Mouse (Mus musculus) embryonic facial prominence, embryonic 15.5 days (tissue): ENCODE data around the gene Stx2. TPM values are rescaled to one million over a fixed set of nuclear protein-coding genes. Genes with fewer than 3 reads are reported as not detected.

Experiments
- ATAC-seq: fragments of 200-750 bp; cut with Nextera tagmentation; 2 replicates; pipeline ENCODE4 v1.8.0; 2017; ENCODE audit warnings: low read depth, moderate TSS enrichment; ENCODE audit not compliant: insufficient number of reproducible peaks, low FRiP score, low TSS enrichment
- H3K27ac ChIP-seq: fragments of 300-500 bp; sonication (generic); replicated peaks from 2 replicates; pipeline ENCODE4 v1.5.1; 2015; ENCODE audit warnings: mild to moderate bottlenecking, inconsistent platforms
- H3K27me3 ChIP-seq: fragments of 300-500 bp; sonication (generic); 2 replicates; pipeline ENCODE4 v1.6.1; 2015; ENCODE audit warnings: inconsistent platforms
- H3K36me3 ChIP-seq: fragments of 300-500 bp; sonication (generic); 2 replicates; pipeline ENCODE4 v1.6.1; 2015; ENCODE audit warnings: mild to moderate bottlenecking, inconsistent platforms
- H3K4me1 ChIP-seq: fragments of 300-500 bp; sonication (generic); 2 replicates; pipeline ENCODE4 v1.6.1; 2015; ENCODE audit warnings: inconsistent platforms
- H3K4me2 ChIP-seq: fragments of 300-500 bp; sonication (generic); replicated peaks from 2 replicates; pipeline ENCODE4 v1.6.1; 2015; ENCODE audit warnings: mild to moderate bottlenecking, inconsistent platforms
- H3K4me3 ChIP-seq: fragments of 300-500 bp; sonication (generic); replicated peaks from 2 replicates; pipeline ENCODE4 v1.5.1; 2015; ENCODE audit warnings: mild to moderate bottlenecking, inconsistent platforms
- H3K9ac ChIP-seq: fragments of 300-500 bp; sonication (generic); 2 replicates; pipeline ENCODE4 v1.6.1; 2015; ENCODE audit warnings: inconsistent platforms
- H3K9me3 ChIP-seq: fragments of 300-500 bp; sonication (generic); replicated peaks from 2 replicates; pipeline ENCODE4 v1.6.1; 2016; ENCODE audit warnings: inconsistent platforms
- WGBS: fragments of 180-500 bp; shearing (Covaris S2); methylation state at CpG from one replicate; pipeline ENCODE4 v1.1.7; 2015; 5-methylcytosine and 5-hydroxymethylcytosine counted together
- polyA plus RNA-seq: library from polyadenylated mRNA; unstranded; fragments of >200 nt; fragmentation: Nextera tagmentation; extraction: Ambion mirVana; gene quantifications from 2 replicates; pipeline ENCODE4 v1.2.1, GENCODE M21; 2015

Gene Stx2
- polyA plus RNA-seq, 1 experiment from 2014 or later: 32.7 TPM

DNA sequence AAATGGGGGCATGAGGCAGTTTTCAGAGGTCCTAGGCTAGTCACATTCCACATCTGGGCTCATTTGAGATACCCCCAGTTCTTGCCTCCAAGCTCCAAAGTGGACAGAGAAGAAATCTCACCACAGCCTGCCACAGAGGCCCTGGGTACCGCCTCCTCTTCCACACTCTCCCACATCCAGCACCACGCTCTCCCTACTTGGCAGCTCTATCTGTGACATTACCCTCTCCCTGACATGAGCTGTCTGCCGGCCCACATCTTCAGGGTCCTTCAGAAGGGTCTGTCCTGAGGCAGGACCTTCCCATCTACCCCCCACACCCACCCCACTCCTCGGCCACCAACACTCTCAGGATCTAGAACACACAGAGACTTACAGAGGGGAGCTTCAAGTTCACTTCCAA lies 56.9 kb downstream of the Stx2 start:
- no peak overlapping the region for H3K4me3 ChIP-seq
- no peak for ATAC-seq
- no peak overlapping the region for H3K9ac ChIP-seq
- H3K4me2 ChIP-seq: no peak overlapping the region
- H3K9me3 ChIP-seq: no peaks in the 10 kb centered on the region
- no peak overlapping the region for H3K27ac ChIP-seq
- H3K27me3 ChIP-seq: peaks cover 22% of the 10 kb centered on the region
- no peaks in the 10 kb centered on the region for H3K36me3 ChIP-seq
- H3K4me1 ChIP-seq: peaks cover 7% of the 10 kb centered on the region
- 48% methylated on average over 4 of the region's 4 CpGs for WGBS

DNA sequence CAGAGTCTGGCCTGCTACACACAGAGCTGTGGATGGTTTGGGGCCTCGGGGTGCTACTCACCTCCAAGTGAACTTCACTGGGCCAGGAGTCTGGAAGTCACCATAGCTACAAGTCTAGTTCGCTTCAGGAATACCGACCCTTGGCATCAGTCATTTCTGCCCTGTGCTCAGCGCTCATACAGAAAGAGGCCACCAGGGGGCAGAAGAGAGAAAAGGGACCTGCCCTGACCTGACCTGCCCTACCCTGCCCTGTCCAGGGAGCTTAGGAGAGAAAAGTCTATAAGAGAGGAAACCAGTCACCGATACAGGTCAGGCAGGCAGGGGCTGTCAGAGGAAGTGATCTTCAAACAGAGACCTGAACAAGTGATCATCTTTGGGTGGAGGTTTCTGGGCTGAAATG lies 61.3 kb downstream of the Stx2 start:
- H3K4me3 ChIP-seq: no peak overlapping the region
- no peaks in the 10 kb centered on the region for H3K36me3 ChIP-seq
- 75% methylated on average over 5 of the region's 5 CpGs for WGBS
- ATAC-seq: no peak
- no peaks in the 10 kb centered on the region for H3K9me3 ChIP-seq
- H3K27ac ChIP-seq: no peak overlapping the region
- peaks cover 7% of the 10 kb centered on the region for H3K27me3 ChIP-seq
- no peak overlapping the region for H3K4me2 ChIP-seq
- H3K9ac ChIP-seq: no peak overlapping the region
- no peaks in the 10 kb centered on the region for H3K4me1 ChIP-seq

DNA sequence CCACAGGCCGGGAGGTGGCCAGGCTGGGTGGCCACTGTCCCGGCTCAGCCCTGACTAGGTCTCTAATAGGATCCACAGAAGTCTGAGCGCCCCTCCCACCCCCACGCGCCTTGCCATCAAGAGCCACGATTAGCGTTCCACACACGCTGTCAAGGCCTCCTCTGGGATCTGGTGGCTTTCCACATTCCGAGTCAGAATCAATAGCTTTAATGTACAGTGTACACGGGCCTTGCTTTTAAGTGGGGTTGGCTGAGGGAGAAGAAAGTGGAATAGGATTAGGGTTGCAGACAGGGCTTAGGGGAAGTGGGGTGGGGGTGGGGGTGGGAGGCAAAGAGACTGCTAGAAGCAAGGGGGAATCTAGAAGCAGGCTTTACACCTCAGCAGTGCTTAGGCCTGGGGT lies 67.9 kb downstream of the Stx2 start:
- H3K4me1 ChIP-seq: no peaks in the 10 kb centered on the region
- ATAC-seq: no peak
- H3K36me3 ChIP-seq: no peaks in the 10 kb centered on the region
- WGBS: 66% methylated on average over 10 of the region's 10 CpGs
- no peaks in the 10 kb centered on the region for H3K27me3 ChIP-seq
- H3K4me2 ChIP-seq: no peak overlapping the region
- H3K4me3 ChIP-seq: no peak overlapping the region
- H3K9me3 ChIP-seq: no peaks in the 10 kb centered on the region
- H3K27ac ChIP-seq: no peak overlapping the region
- H3K9ac ChIP-seq: no peak overlapping the region

DNA sequence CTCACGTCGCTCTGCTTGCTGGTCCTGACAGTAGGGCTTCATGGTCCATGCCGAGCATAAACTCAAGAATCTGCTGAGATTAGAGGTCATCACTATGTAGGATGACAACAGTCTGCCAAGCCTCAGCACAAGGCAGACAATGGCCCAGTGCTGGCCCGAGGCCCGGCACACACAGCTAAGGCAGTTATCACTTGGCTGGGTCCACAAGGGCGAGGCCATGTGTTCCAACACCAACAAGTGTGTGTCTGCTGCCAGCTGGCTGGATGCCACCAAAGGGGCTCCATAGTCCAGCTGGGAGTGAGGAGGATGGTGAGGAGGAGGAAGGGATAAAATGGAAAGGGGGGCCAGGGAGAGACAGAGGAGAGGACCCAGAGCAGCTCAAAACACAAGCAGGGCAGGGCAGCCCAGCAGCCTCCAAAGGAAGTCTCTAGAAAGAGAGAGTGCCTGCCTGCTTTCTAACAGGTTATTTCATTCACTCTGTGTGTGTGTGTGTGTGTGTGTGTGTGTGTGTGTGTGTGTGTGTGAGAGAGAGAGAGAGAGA lies 72.9 kb downstream of the Stx2 start:
- Histone ChIP-seq H3K27me3 (no peaks in the 10 kb centered on the region), H3K4me1 (no peaks in the 10 kb centered on the region), H3K9ac (no peak overlapping the region), H3K4me3 (no peak overlapping the region), H3K36me3 (no peaks in the 10 kb centered on the region), H3K4me2 (no peak overlapping the region), H3K27ac (no peak overlapping the region), H3K9me3 (no peaks in the 10 kb centered on the region)
- 83% methylated on average over 6 of the region's 6 CpGs for WGBS
- no peak for ATAC-seq

Other genes starting within 250 kb of the Stx2 start
- 0.17 and 0.34 TPM in 2 replicates for gene Rimbp2, start 55.1 kb downstream of the Stx2 start, polyA plus RNA-seq
- 437 and 441 TPM in 2 replicates for gene Ran, start 11.5 kb upstream of the Stx2 start, polyA plus RNA-seq
- 2.8 and 3.4 TPM in 2 replicates for gene Adgrd1, start 88.2 kb upstream of the Stx2 start, polyA plus RNA-seq